Mouse (Mus musculus): ENCODE measurements at regions not wholly inside any gene's neighbourhood (a gene's known extent, or its start where the extent isn't known, plus 50 kb on each side); places are given as distances from the start of the nearest gene placed in this dataset.

GRCm38 (mm10) chr2:75781781-75782211 is 50.2 kb upstream of the Agps start:
- in situ Hi-C loops (cut with MboI; ENCODE audit: low pct_unique_long_range_greater_than_20kb in 1 of 2, low sequenced_read_pairs in 2 of 2, unreplicated experiment in 1 of 2), result loop anchor here in 1 of 2 experiments (5.0 to 10.0 kb wide), 2 partner anchors 169 to 183 kb away; no protein-coding TSS in a partner anchor

GRCm38 (mm10) chr2:75781078-75781477 is 50.9 kb upstream of the Agps start:
- in situ Hi-C loops (cut with MboI; ENCODE audit: low pct_unique_long_range_greater_than_20kb in 1 of 2, low sequenced_read_pairs in 2 of 2, unreplicated experiment in 1 of 2), result loop anchor here in 1 of 2 experiments (5.0 to 10.0 kb wide), 2 partner anchors 169 to 184 kb away; no protein-coding TSS in a partner anchor

DNA sequence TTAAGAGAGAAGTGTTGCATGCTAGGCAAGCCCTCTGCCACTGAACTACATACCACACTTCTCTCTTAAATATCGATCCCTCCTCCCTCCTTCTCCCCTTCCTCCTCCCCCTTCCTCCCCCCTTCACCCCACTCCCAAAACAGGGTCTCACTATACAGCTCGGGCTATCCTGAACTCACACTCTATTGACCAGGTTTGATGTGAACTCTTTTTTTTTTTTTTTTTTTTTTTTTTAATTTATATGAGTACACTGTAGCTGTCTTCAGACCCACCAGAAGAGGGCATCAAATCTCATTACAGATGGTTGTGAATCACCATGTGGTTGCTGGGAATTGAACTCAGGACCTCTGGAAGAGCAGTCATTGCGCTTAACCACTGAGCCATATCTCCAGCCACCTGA is 53.3 kb upstream of the Agps start:
- in situ Hi-C loops (cut with MboI; ENCODE audit: low pct_unique_long_range_greater_than_20kb in 1 of 2, low sequenced_read_pairs in 2 of 2, unreplicated experiment in 1 of 2), result loop anchor here (5.0 to 10.0 kb wide), 2 partner anchors 101 to 104 kb away; no protein-coding TSS in a partner anchor

DNA sequence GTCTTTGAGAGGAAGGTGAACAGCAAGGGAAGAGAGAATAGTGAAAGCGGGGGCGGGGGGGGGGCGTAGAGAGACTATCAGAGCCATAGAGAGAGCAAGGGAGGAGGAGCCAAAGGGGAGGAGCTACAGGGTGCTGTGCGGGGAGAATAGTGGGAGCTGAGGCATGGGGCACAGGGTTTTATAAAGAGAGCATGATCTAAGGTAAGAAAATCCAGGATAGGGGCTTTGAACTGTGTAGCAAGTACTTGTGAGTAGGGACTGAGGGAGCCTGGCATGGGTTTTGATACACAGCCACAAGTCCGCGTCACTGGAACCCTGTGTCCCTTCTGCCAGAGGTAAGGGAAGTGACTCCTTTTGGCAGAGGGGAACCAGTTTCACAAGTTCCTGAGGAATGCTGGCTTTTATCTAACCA is 54.9 kb upstream of the Agps start:
- in situ Hi-C loops (cut with MboI; ENCODE audit: low pct_unique_long_range_greater_than_20kb in 1 of 2, low sequenced_read_pairs in 2 of 2, unreplicated experiment in 1 of 2), result loop anchor here (5.0 to 10.0 kb wide), 2 partner anchors 100 to 102 kb away; no protein-coding TSS in a partner anchor

GRCm38 (mm10) chr2:75776533-75776932 is 55.4 kb upstream of the Agps start:
- in situ Hi-C loops (cut with MboI; ENCODE audit: low pct_unique_long_range_greater_than_20kb in 1 of 2, low sequenced_read_pairs in 2 of 2, unreplicated experiment in 1 of 2), result loop anchor here (5.0 to 10.0 kb wide), 2 partner anchors 99 to 102 kb away; no protein-coding TSS in a partner anchor

DNA sequence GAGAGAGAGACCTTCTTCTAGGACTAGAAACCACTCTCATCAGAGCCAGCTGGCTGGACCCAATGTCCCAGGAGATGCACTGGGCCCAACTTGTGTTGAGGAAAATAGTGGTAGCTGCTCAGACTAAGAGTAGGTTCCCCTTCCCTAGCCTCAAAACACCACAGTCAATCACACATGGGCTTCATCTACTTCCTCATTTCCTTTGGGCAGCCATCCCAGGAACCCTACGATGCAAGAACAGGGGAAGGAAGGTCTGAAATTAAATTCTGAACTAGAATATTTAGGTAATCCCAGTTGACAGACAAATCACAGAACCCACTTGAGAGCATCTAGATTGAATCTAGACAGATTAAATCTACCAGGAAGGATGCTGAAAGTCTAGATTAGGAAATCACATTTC is 56.8 kb upstream of the Agps start:
- in situ Hi-C loops (cut with MboI; ENCODE audit: low pct_unique_long_range_greater_than_20kb in 1 of 2, low sequenced_read_pairs in 2 of 2, unreplicated experiment in 1 of 2), result loop anchor here (5.0 to 10.0 kb wide), 2 partner anchors 98 to 100 kb away; no protein-coding TSS in a partner anchor

DNA sequence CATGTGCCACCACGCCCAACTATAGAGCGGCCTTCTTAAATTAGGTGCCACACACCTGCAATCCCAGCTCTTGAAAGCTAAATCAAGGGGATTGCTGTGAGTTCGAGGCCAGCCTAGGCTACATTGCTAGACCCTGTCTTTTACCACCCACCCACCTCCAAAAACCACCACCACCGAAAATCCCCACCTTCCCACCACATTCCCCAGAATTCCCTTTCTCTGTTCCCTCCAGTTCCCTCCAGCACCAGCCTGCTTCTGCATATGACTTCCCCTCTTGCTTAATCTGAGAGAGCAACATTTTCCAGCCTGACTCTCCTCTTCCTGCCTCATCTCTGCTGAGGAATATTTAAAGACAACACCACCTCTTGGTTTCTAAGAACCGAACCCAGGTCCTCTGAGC is 58.5 kb upstream of the Agps start:
- in situ Hi-C loops (cut with MboI; ENCODE audit: low pct_unique_long_range_greater_than_20kb in 1 of 2, low sequenced_read_pairs in 2 of 2, unreplicated experiment in 1 of 2), result loop anchor here (5.0 to 10.0 kb wide), 2 partner anchors 99 to 161 kb away; no protein-coding TSS in a partner anchor

GRCm38 (mm10) chr2:75772251-75772956 is 59.6 kb upstream of the Agps start:
- in situ Hi-C loops (cut with MboI; ENCODE audit: low pct_unique_long_range_greater_than_20kb in 1 of 2, low sequenced_read_pairs in 2 of 2, unreplicated experiment in 1 of 2), result loop anchor here (5.0 to 10.0 kb wide), 2 partner anchors 98 to 160 kb away; no protein-coding TSS in a partner anchor

- in situ Hi-C loops (cut with MboI; ENCODE audit: low pct_unique_long_range_greater_than_20kb in 1 of 2, low sequenced_read_pairs in 2 of 2, unreplicated experiment in 1 of 2), result loop anchor here (5.0 to 10.0 kb wide), 2 partner anchors 96 to 158 kb away; no protein-coding TSS in a partner anchor
Observed at GRCm38 (mm10) chr2:75770633-75771032, 61.3 kb upstream of the Agps start.

DNA sequence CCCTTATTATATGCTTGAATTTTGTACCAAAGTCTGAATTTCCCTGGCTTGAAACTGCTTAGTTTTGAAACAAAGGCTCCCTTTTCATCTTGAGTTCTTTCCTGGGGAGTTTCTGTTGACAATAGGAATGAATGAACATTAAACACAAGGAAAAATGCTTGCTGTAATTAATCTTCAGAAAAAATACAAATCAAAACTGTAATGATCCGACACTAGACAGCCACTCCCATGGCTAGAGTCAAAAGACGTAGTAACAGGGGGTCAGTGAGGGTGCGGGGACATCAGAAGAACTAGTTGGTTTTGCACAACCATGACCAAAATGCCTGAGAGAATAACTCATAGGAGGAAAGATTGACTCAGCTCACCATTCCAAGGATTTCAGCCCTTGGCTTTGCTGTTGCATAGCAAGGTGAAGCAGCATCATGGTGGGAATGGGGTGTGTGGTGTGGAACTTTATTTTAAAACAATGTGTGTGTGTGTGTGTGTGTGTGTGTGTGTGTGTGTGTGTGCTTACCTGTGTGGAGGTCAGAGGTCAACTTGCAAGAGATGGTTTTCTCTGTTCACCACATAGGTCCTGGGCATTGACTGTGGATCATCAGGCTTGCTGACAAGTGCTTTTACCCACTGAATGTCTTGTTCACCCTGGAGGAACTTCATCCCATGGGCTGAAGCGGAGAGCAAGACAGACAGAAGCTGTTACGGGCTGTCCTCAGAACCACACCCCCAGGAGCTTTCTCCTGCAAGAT is 63.2 kb upstream of the Agps start:
- in situ Hi-C loops (cut with MboI; ENCODE audit: low pct_unique_long_range_greater_than_20kb in 1 of 2, low sequenced_read_pairs in 2 of 2, unreplicated experiment in 1 of 2), result no loop called here

DNA sequence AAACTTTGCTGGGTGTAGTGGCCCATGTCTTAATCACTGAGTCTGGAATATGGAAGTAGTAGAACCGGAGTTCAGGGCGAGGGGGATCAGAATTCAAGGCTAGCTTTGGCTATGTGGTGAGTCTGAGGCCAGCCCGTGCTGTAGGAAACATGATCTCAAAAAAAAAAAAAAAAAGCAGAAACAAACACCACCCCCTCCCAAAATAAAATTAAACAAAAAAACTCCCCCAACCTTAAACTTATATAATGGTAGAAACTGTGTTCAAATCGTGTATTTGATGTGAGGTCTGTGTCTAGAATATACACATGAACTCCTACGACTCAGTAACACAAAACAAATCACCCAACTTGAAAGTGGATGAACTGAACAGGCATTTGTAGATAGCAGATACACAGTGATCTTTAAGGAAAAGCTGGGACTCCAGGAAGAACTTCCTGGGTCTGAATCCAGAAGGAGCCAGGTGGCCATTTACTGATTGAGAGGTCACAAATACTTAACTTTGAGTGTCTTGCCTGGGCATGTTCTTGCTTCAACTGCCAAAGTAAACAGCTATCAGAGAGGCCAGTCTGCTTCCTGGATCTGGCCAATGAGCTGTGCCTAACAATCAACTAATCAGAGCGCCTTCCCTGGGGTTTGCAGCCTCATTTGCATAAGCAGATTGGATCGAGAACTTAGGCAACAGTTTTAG is 63.6 kb upstream of the Nfe2l2 start:
- in situ Hi-C loops (cut with MboI; ENCODE audit: low pct_unique_long_range_greater_than_20kb in 1 of 2, low sequenced_read_pairs in 2 of 2, unreplicated experiment in 1 of 2), result no loop called here

GRCm38 (mm10) chr2:75765403-75765802 is 61.0 kb upstream of the Nfe2l2 start:
- in situ Hi-C loops (cut with MboI; ENCODE audit: low pct_unique_long_range_greater_than_20kb in 1 of 2, low sequenced_read_pairs in 2 of 2, unreplicated experiment in 1 of 2), result no loop called here

- in situ Hi-C loops (cut with MboI; ENCODE audit: low pct_unique_long_range_greater_than_20kb in 1 of 2, low sequenced_read_pairs in 2 of 2, unreplicated experiment in 1 of 2), result no loop called here
Observed at GRCm38 (mm10) chr2:75763252-75763651, 58.8 kb upstream of the Nfe2l2 start.

- in situ Hi-C loops (cut with MboI; ENCODE audit: low pct_unique_long_range_greater_than_20kb in 1 of 2, low sequenced_read_pairs in 2 of 2, unreplicated experiment in 1 of 2), result no loop called here
Observed at GRCm38 (mm10) chr2:75762030-75762429, 57.6 kb upstream of the Nfe2l2 start.

- in situ Hi-C loops (cut with MboI; ENCODE audit: low pct_unique_long_range_greater_than_20kb in 1 of 2, low sequenced_read_pairs in 2 of 2, unreplicated experiment in 1 of 2), result no loop called here
Observed at GRCm38 (mm10) chr2:75761626-75762025, 57.2 kb upstream of the Nfe2l2 start.

DNA sequence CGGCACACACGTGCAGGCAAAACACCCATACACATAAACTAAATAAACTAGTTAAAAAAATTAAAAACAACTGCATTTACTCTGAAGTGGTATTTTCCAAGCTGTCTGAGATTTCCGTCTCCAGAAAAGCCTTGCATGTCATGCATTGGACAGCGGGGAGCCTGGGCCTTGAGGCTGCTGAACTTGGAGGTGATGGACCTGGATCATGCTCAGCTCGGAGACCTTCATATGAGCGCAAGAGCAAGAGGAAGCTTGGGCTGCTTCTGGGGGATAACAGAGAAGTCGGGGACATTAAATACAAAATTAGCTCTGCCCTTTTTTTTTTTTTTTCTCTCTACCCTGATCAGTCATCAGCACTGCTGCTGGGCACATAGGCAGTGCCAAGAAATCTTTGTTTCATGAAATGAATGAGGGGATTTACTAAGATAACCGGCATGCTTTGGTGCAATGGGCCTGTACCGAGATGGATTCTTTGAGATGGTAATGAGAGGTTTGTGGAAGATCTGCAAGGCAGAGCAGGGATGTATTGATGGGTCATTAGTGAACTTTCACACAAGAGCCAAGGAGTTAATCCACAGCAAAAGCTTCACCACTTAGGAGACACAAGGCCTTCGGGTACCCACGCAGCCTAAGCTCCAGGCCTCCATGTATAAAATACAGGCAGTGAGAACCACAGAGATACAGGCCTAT is 54.9 kb upstream of the Nfe2l2 start:
- in situ Hi-C loops (cut with MboI; ENCODE audit: low pct_unique_long_range_greater_than_20kb in 1 of 2, low sequenced_read_pairs in 2 of 2, unreplicated experiment in 1 of 2), result no loop called here

DNA sequence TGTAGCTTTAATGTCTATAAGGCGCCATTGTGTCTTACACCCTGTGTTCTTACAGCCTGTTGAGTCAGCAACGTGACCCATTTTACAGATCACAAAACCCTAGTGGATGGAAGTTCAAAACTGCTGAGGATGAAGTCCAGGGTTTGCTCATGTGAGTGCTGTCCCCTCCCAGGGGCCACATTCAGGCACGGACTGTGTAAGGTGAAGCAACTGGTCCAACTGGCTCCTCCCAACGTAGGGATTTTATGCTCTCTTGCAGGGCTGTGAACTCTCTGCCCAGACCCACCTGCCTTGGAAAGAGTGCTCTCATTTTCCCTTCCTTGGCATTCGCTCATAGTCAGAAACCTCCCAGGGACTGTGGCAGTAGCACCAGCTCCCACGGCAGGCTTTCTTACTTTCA is 53.8 kb upstream of the Nfe2l2 start:
- in situ Hi-C loops (cut with MboI; ENCODE audit: low pct_unique_long_range_greater_than_20kb in 1 of 2, low sequenced_read_pairs in 2 of 2, unreplicated experiment in 1 of 2), result no loop called here
